Mouse (Mus musculus) B cell, adult 2 months (primary cell): ENCODE data around the gene Tmem115.

Experiments used
- DNase-seq, 2 experiments: peaks; one replicate each; pipeline ENCODE4 v3.0.0; 2022

Tmem115 gene

GRCm38 (mm10) chr9:107522400-107522711 is 11.4 kb upstream of the Tmem115 start:
- DNase-seq, result no peak

DNA sequence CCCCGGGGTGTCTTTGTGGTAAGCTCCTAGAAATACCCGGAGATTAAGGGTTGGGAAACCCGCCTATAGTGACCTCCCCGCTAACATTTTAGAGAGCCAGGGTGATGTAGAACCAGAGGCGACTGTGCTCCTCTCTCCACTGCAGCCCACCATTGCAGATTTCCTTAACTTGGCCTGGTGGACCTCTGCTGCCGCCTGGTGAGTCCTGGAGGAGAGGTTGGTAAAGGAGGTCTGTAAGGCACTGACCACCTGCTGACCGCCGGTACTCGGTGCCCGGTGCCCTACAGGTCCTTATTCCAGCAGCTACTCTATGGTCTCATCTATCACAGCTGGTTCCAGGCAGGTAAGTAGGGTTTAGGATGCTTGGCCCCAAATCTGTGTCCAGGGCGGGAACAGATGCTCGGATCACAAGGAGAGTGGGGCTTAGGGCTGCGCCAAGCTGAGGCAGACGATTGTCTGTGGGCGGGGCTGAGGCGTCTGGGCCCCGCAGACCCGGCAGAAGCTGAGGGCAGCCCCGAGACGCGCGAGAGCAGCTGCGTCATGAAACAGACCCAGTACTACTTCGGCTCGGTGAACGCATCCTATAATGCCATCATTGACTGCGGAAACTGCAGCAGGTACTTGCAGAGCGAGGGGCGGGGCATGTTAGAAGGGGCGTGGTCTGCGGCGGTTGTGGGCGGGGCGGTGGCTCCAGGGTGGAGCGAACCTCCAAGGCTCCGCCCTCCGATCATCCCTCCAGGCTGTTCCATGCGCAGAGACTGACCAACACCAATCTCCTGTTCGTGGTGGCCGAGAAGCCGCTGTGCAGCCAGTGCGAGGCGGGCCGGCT is 7.3 kb upstream of the Tmem115 start:
- peak; percentile 89 to 91 for DNase-seq

GRCm38 (mm10) chr9:107534408-107535202 is 860 bp downstream of the Tmem115 start:
- DNase-seq, result no peak

- no peak for DNase-seq
Observed at GRCm38 (mm10) chr9:107538231-107538630, 4.5 kb downstream of the Tmem115 start.

DNA sequence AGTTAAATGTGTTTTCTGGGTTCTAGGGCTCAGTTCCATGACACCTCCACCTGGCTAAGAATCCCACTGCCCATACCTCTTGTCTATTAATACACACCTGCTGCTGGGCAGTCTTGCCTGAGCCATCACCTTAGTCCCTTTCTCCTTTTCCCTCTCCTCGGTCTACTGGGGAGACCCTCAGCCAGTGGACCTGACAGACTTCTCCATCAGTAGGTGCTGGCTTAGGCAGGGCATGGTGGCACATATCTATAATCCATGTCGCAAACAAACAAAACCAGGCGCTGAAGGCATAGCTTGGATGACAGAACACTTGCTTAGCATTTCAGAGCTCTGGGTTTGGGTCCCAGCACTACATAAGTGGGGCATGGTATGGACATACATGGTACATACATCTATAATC is 5.0 kb downstream of the Tmem115 start:
- DNase-seq, result no peak

DNA sequence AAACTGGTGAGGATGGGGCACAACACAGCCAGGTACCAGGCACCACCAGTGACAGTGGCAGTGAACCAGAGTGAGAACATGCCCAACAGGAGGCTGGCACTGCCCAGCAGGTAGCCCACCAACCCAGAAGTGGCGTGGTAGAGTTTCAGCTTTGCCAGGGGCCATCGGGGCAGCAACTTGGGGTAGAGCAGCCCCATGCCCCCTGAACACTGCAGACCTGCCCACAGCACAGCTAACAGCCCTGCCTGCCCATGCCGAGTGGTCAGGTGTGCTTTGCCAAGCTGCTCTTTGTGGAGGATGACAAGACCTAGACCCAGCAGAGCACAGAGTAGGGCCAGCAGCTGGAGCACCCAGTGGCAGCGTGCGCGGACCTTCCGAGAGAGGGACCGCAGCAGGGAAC is 6.2 kb downstream of the Tmem115 start:
- DNase-seq, result no peak

DNA sequence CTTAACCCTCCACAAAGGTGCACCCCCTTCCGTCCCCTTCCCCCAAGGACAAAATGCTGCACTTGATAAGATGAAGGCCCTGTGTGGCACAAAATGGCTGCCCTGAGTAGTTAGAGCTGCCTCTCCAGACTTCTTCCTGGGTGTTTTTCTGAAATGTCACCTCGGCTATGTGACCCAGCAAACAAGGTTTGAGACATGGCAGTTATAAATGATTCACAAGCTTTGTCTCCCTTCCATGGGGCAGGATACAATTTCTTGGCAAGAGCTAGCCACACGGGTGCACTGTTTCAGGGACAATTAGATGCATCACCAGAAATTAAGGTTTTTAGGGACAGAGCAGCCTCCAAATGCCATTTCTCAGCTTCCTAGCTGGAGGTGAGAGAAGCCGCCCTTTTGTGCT is 6.7 kb downstream of the Tmem115 start:
- no peak for DNase-seq

GRCm38 (mm10) chr9:107541005-107541404 is 7.3 kb downstream of the Tmem115 start:
- no peak for DNase-seq

DNA sequence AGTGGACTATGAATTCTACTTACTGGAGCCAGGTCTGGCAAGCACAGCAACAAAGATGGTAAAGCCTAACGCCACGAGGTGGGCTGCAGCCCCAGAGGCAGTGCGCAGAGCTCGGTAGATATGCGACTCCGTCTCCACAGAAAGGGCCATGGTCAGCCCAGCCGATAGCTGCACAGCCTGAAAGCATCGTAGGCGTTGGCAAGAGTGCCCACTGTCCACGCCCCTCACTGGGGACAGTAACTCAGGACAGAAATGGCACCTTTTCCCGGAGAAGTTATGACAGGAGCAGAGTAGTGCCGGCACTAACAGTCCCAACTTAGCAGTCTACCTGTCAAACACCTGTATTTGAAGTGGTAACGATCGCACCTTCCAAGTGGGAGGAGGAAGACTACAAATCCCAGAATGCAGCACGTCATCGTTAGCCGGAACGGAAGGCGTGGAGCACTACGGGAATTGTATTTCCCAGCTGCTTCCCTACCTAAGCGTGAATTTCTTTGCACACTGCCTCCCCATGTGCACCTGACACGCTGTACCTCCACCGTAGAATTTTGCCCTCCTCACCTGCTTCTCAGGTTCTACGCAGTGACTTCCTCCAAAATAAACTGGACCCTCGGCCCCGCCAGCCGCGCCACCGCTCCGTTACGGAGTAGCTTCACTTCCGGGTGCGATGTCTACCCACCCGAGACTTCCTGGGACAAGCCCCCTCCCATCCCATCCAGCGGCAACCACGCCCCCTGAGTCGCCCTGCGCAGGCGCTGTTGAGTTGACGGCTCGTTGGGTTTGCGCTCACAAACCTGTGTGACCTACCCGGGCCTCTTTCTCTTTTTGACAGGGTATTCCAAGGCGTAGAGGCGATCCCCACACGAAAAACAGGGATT is 8.0 kb downstream of the Tmem115 start, which contains the start of the genes Cyb561d2 and Nprl2:
TSS of gene Cyb561d2 (minus strand) at position 720 of the 878 bp plus-strand sequence.
TSS of gene Nprl2 (plus strand) at position 753 of the 878 bp plus-strand sequence.
- peak; percentile 92 to 93 for DNase-seq

DNA sequence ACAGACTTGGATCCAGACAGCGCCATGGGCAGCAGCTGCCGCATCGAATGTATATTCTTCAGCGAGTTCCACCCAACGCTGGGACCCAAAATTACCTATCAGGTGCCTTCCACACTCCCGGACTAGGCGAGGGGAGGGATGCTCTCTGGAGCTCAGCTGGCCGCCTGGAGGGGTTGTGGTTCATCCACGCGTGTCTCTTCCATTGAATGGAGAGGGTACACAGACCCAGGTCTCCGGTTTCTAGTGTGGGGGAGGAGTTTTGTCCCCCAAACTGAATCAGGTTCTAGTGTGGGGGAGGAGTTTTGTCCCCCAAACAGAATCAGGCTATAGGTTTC is 8.6 kb downstream of the Tmem115 start:
- DNase-seq, result no peak

GRCm38 (mm10) chr9:107542721-107543120 is 9.0 kb downstream of the Tmem115 start:
- DNase-seq, result no peak

- DNase-seq, result no peak
Observed at GRCm38 (mm10) chr9:107543299-107543698, 9.6 kb downstream of the Tmem115 start.

GRCm38 (mm10) chr9:107544196-107544700 is 10.5 kb downstream of the Tmem115 start:
- no peak for DNase-seq

DNA sequence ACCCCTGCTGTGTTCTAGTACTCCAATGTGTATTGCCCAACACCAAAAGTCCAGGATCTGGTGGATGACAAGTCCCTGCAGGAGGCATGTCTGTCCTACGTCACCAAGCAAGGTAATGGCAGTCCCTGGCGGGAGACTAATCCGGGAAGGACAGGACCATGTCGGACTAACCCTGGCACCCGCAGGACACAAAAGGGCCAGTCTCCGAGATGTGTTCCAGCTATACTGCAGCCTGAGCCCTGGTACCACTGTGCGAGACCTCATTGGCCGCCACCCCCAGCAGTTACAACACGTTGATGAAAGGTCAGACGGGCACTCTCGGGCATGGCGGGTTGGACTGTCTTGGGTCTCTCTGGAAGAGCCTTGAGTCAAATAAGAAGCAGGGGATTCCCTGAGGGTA is 11.0 kb downstream of the Tmem115 start:
- DNase-seq, result no peak

DNA sequence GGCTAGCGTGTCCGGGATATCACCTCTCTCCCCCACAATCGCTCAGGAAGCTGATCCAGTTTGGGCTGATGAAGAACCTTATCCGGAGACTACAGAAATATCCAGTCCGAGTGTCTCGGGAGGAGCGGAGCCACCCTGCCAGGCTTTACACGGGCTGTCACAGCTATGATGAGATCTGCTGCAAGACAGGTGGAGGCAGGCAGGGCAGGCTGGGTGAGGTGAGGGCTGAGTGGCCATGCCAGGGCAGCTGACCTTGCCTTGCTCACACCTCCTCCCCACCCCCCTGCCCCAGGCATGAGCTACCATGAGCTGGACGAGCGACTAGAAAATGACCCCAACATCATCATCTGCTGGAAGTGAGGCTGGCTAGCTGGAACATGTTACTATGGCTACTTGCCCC is 11.5 kb downstream of the Tmem115 start:
- no peak for DNase-seq

GRCm38 (mm10) chr9:107545602-107546001 is 11.9 kb downstream of the Tmem115 start:
- DNase-seq, result peak; percentile 88

- DNase-seq, result peak; percentile 80 to 81
Observed at GRCm38 (mm10) chr9:107547026-107547425, 13.3 kb downstream of the Tmem115 start, which contains the start of gene Zmynd10. Gene Zmynd10, plus strand, starts transcription at chr9:107547298.

GRCm38 (mm10) chr9:107547957-107548356 is 14.2 kb downstream of the Tmem115 start:
- DNase-seq, result no peak

DNA sequence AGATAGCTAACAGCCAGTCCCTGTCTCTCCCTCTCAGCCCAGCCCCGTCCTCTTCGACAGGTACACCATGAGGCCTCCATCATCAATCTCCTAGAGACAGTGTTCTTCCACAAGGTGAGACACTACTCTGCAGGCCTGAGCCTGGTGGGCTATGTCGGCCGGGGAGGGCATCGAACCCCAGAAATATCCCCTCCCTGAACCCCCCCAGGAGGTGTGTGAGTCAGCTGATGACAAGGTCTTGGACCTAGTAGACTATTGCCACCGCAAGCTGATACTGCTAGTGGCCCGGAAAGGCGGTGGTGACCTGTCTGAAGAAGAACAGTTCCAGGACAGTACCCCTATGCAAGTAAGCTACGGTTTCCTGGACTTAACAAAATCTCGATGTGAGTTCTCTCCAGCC is 15.1 kb downstream of the Tmem115 start:
- DNase-seq, result no peak

GRCm38 (mm10) chr9:107549297-107550074 is 15.7 kb downstream of the Tmem115 start:
- no peak for DNase-seq

DNA sequence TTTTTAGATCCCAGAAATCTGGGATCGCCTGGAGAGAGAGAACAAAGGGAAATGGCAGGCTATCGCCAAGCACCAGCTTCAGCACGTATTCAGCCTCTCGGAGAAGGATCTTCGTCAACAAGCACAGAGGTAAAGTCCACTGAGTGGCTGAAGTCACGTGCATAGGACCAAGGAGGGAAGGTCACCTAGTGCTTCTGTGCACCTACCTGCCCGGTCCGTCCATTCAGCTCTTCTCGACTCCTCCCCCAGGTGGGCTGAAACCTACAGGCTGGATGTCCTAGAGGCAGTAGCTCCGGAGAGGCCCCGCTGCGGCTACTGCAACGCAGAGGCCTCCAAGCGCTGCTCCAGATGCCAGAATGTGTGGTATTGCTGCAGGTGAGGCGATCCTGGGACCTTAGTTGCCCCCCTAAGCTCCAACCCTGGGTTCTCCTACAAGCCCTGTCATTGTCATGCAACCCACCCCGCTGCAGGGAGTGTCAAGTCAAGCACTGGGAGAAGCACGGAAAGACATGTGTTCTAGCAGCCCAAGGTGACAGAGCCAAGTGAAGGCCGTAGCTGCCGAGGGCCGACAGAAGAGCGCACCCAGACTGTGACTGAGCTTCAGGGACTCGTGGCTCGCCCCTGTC is 16.9 kb downstream of the Tmem115 start:
- DNase-seq, result no peak
